Mouse (Mus musculus) heart, postnatal 25 days (tissue): ENCODE data around the gene Reln. TPM values are rescaled to one million over a fixed set of nuclear protein-coding genes. Genes with fewer than 3 reads are reported as not detected.

ENCODE experiments used
- DNase-seq: peaks from one replicate; pipeline ENCODE4 v3.0.0; 2022; ENCODE audit warnings: low spot score
- intact Hi-C: fragments of 180-260 bp; cut with DNase I; formaldehyde crosslinking; loops from one replicate; pipeline ENCODE4 v1.15.1; 2025
- total RNA-seq, 2 experiments: library from RNA; stranded (reverse); gene quantifications; 2 replicates each; pipeline ENCODE4 v1.2.3; 2021

Reln gene
- total RNA-seq: 1 to 10 TPM; 3.3 to 3.8 TPM

- no peak for DNase-seq
- intact Hi-C loops: no loop called here
Observed at GRCm38 (mm10) chr5:22344556-22344975, at the start of gene Reln. Gene Reln, minus strand, starts transcription at chr5:22344702.

- intact Hi-C loops: no loop called here
- no peak for DNase-seq
Observed at GRCm38 (mm10) chr5:22388502-22388901, 44.0 kb upstream of the Reln start.

DNA sequence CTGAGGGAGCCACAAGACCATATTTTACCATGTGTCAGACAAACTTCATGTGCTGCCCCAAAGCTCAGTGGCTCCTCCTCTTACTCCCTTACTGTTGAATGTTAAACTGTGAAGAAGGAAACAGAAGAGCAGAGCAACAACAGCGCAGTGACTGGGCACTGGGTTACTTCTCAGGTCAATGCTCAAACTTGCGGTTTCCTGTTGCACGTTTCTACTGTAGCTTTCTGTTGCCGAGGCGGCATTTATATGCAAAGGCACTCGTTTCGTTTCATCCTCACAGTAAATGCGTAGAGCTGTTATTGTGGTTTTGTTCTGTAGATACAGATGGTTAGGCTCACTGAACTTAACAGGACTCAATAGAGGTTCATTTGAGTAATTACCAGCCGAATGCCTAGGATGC, 16.0 kb upstream of the Reln start:
- DNase-seq: no peak
- intact Hi-C loops: no loop called here

DNA sequence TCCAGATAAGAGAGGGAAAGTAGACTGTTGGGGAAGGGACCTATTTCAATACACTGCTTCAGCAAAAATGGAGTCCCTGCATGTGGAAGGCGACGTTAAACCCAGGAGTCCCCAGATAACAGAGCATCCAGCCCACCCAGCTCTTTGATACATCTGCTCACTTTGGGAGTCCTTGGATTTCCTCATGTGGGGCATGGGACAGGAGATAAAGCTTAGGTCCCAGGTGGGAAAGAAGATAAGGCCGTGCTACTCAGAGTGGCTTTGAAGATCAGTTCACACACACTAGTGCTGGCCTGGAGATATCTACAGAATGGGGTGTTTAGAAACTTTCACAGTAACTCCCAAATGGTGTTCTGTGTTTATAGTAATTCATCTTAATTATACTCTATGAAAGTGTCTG, 3.9 kb upstream of the Reln start:
- no peak for DNase-seq
- intact Hi-C loops: no loop called here

- intact Hi-C loops: no loop called here
- no peak for DNase-seq
Observed at GRCm38 (mm10) chr5:22347732-22348131, 3.2 kb upstream of the Reln start.

DNA sequence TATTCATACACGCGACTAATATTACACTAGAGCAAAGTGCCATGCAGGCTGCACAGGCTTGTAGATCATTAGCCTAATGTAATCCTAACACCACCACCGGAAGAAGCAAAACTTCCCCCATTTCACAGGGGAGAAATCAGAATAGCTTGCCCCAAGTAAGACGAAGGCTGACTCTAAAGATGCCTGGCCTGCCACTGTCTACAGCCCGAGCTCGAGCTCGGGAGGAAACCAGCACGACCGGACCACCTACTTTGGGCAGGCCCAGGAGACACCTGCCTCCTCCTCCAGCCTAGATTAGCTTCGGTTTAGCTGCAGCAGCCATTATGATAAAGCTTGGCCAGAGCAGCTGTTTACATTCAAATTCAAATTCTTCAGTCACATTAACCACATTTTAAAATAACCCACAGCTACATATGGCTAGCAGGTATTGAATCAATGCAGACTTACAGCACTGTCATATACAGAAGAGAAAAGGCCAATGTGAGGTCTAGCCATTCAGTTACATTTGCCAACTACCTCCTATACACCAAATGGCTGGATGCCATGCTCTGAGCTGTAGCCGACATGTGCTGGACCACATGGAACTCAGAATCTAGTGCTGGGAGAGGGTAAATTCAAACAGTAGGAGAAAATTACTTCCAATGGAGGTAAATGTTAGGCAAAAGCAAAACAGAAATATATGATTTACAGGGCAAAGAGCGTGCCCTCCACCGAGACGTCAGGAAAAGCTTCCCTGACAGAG, 1.6 kb upstream of the Reln start:
- intact Hi-C loops: no loop called here

GRCm38 (mm10) chr5:22344976-22345651, 612 bp upstream of the Reln start:
- intact Hi-C loops: no loop called here
- no peak for DNase-seq

More for the DNA sequence above, 1.6 kb upstream of the Reln start:
- DNase-seq: no peak

DNA sequence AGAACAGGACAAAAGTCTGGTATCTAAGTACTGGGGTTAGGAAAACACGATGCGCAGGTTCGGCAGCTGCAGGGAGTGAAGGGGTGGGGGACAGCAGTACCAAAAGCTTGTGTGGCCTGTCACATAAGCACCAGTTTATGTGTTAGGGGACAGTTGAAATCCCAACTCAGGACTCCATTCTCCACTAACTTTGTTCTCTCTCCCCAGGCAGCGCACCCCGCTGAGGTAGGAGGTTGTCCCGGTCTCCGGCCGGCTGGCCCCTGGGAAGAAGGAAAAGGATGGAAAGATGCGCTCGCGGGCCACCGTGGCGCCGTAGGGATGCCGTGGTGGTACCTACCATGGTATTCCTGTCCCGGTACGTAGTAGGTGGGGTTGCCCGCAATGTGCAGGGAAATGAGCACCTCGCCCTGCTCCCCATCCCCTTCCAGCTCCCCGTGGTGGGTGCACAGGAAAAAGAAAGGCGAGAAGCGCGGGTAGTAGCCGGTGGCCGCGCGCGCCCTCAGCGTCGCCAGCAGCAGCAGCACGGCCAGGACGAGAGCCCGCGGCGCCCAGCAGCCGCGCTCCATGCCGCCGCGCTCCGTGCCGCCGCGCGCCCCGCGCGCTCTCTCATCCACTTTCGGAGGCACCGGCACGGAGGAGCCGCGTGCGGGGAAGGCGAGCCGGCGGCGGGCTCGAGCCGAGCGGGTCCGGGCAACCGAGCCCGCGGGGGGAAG, 503 bp downstream of the Reln start:
- intact Hi-C loops: no loop called here
- DNase-seq: no peak

DNA sequence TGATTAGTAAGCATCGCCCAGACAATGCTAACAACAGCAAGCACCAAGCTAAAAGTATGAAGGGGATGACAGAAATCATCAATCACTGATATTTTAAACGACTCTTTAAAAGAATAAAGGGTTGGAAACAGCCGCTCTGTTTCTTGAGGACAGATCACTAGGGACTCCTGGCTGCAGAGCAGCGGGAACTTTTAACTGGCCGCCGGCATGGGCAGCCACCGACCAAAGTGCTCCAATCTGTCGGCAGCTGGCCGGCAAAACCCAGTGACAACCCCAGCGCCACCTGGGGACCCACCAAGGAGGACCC, 1.0 kb downstream of the Reln start:
- DNase-seq: no peak
- intact Hi-C loops: no loop called here

- intact Hi-C loops: no loop called here
- no peak for DNase-seq
Observed at GRCm38 (mm10) chr5:22342461-22342860, 2.0 kb downstream of the Reln start.

- intact Hi-C loops: no loop called here
- no peak for DNase-seq
Observed at GRCm38 (mm10) chr5:22340991-22341390, 3.5 kb downstream of the Reln start.

DNA sequence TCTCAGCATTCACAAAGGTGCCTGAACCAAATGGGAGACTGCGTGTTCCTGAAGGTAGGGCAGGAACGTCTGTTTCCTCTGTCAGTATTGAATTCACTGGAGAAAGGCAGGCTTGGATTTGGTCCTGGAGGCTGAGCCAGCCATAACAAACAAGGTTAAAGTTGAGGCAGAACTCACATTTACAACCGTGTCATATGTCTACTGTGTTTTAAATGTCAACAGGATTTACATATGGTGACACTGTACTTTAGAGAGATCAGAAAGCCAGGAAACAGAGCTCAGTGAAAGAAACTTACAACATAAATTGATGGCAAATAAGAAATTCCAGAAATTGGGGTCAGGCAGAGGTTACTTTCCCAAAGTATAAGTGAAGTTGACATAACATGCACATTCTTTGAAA, 9.1 kb downstream of the Reln start:
- no peak for DNase-seq
- intact Hi-C loops: no loop called here

DNA sequence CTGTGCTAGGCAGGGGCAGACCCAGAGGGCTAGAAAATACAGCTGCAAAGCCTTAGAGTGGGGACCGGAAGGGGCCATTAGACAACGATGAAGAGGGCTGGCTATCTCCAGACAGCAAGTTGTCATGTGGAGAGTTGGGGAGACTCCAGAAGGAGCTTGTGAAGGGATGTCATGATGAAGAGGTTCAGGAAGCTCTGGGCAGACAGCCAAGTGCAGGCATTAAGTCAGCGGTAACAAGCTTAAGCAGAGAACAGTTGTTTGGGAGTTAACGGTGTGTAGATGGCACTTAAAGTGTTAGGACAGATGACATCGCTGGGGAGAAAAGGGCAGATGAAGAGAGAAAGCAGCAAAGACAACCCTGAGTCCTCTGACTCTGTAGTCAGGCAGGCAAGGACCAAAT, 13.7 kb downstream of the Reln start:
- no peak for DNase-seq
- intact Hi-C loops: no loop called here

DNA sequence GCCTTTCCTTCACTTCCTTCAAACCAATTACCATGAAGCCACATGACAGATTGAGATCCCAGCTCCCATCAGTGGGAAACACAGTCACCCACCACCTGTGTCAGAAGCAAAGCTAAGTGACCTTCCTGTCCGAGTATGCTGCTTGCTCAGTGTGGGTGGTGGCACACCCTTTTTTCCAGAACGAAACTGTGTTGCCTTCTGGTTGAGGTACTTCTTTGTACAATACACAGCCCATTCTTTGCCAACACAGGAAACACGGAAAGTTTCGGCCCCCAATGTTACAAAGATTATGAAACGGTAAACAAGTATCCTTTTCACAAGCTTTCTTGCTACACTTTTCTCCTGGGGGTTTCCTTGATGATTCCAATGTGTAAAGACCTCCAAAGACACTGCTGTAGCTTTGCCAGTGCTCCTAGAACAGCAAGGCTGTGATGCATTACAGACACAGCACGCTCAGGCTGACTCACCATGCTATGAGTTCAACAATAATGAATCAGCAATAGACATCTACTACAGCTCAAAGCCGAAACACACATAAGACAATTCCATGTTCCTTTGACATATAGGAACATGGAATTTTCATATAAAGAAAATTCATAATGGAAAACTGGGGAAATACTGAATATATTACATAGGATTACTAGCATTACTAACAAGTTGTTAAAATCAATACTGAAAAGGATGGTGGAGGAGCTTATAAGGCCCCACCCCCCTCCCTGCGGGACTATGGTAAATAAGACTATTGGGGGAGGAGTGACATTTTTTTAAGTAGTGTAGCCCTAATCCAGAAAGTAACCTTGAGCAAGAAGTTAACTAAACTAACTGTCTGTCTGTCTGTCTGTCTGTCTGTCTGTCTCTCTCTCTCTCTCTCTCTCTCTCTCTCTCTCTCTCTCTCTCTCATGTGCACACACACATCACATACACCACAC, 15.8 kb downstream of the Reln start:
- intact Hi-C loops: no loop called here
- DNase-seq: no peak

GRCm38 (mm10) chr5:22327170-22327569, 17.3 kb downstream of the Reln start:
- intact Hi-C loops: no loop called here
- no peak for DNase-seq

DNA sequence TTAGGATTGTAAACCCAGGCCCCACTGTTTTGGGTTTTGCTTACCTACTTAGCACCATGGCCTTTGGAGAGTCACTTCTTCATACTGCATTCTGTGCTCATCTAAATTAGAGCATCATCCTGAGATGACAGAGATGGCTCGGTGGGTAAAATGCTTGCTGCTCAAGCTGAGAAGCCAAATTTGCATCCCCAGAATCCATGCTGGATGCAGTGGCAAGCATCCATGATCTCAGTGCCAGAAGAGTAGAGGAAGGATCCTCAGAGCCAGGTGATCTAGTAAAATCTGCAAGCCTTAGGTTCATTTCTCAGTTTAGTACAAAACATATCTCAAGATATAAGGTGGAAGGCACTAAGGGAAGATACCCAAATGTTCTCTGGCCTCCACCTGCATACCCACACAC, 20.7 kb downstream of the Reln start:
- intact Hi-C loops: no loop called here
- DNase-seq: no peak

- DNase-seq: no peak
- intact Hi-C loops: no loop called here
Observed at GRCm38 (mm10) chr5:22317807-22318206, 26.7 kb downstream of the Reln start.

DNA sequence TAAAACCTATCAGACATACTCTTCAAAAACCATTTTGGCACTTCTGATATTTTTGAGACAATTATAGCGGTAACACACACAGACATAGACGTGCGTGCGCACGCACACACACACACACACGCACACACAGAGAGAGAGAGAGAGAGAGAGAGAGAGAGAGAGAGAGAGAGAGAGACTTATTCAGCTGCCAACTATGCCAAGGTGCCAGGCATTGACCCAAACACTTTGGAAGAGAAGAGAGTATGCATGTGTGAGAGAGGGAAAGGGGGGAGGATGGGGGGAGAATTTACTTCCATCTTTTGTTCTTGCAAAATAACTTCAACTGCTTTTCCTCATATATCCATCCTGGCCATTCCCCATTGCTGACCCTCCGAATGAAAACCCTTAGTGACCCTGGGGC, 28.0 kb downstream of the Reln start:
- intact Hi-C loops: no loop called here

GRCm38 (mm10) chr5:22315990-22316389, 28.5 kb downstream of the Reln start:
- intact Hi-C loops: no loop called here
- no peak for DNase-seq

More for the DNA sequence above, 28.0 kb downstream of the Reln start:
- DNase-seq: no peak

- intact Hi-C loops: no loop called here
- no peak for DNase-seq
Observed at GRCm38 (mm10) chr5:22312995-22313394, 31.5 kb downstream of the Reln start.
